Mouse (Mus musculus) layer of hippocampus, adult 2 months (tissue): ENCODE measurements around the gene Prpf3. TPM values are rescaled to one million over a fixed set of nuclear protein-coding genes. Genes with fewer than 3 reads are reported as not detected.
"Not testable (repeated sequence)": the region's sequence is repeated elsewhere in the genome, so short reads cannot be mapped to it uniquely, and the experiment has no call there.

Experiments used
- DNase-seq, 2 experiments: peaks; one replicate each; pipeline ENCODE4 v3.0.0; 2022; ENCODE audit warnings: low spot score in 2 of 2
- H3K27ac ChIP-seq: fragments of 200-600 bp; 2 replicates; pipeline ENCODE4 v1.8.1; 2022
- H3K4me3 ChIP-seq: fragments of 200-600 bp; 2 replicates; pipeline ENCODE4 v1.8.1; 2022; ENCODE audit warnings: mild to moderate bottlenecking
- CTCF ChIP-seq: fragments of 200-600 bp; conservative IDR thresholded peaks from 2 replicates; pipeline ENCODE4 v1.8.1; 2022; ENCODE audit warnings: antibody characterized with exemption, mild to moderate bottlenecking, moderate library complexity
- long read RNA-seq, 2 experiments: library from polyadenylated mRNA; stranded (forward); transcript quantifications; one replicate each; pipeline ENCODE4 v2.0.0; 2021; ENCODE audit warnings: borderline mapping rate in 2 of 2
- total RNA-seq, 2 experiments: library from RNA; stranded (reverse); gene quantifications; 2 replicates each; pipeline ENCODE4 v1.2.3; 2021

The Prpf3 gene
- 10 to 100 TPM; 33.0 to 38.1 TPM for total RNA-seq
- long read RNA-seq, experiment 1, transcript Prpf3-201 (16 exons, 2,933 nt): major isoform, 10 of 20 reads
- long read RNA-seq, experiment 1, partial matches to known transcripts: 2 of 20 reads
- long read RNA-seq, experiment 1, other reads (novel, unspliced or antisense): 6 of 20 reads
- long read RNA-seq, experiment 2, transcript Prpf3-201 (16 exons, 2,933 nt): major isoform, 5 of 13 reads
- long read RNA-seq, experiment 2, partial matches to known transcripts: 2 of 13 reads
- long read RNA-seq, experiment 2, other reads (novel, unspliced or antisense): 6 of 13 reads

- DNase-seq: peak; percentile 92 to 94
- peak within 1 kb of the TSS; percentile 81 for H3K27ac ChIP-seq
- TF ChIP-seq CTCF: peak; percentile 41
- peak within 1 kb of the TSS; percentile 76 for H3K4me3 ChIP-seq
Measured at GRCm38 (mm10) chr3:95855502-95856089, at the start of gene Prpf3. Prpf3 (minus strand) TSS chr3:95855885.

- TF ChIP-seq CTCF: no peak
Measured at GRCm38 (mm10) chr3:95904568-95904967, 48.9 kb upstream of the Prpf3 start, which contains the start of gene Car14. Car14 (minus strand) TSS chr3:95904691.

GRCm38 (mm10) chr3:95903753-95904502 is 48.2 kb upstream of the Prpf3 start:
- no peak for DNase-seq
- Histone ChIP-seq H3K4me3 (peak overlapping the region; percentile 47), H3K27ac (peak overlapping the region; percentile 86)

More at GRCm38 (mm10) chr3:95904568-95904967, 48.9 kb upstream of the Prpf3 start, which contains the start of gene Car14:
- Histone ChIP-seq H3K27ac (peak within 1 kb of the TSS; percentile 86), H3K4me3 (peak within 1 kb of the TSS; percentile 47)
- no peak for DNase-seq

GRCm38 (mm10) chr3:95902643-95903042 is 47.0 kb upstream of the Prpf3 start:
- no peak for TF ChIP-seq CTCF
- H3K27ac ChIP-seq: peak overlapping the region; percentile 86; the same call in 1 of the 2 replicates
- DNase-seq: no peak
- H3K4me3 ChIP-seq: no peak overlapping the region

More at GRCm38 (mm10) chr3:95903753-95904502, 48.2 kb upstream of the Prpf3 start:
- TF ChIP-seq CTCF: no peak

GRCm38 (mm10) chr3:95902373-95902625 is 46.6 kb upstream of the Prpf3 start:
- TF ChIP-seq CTCF: no peak
- H3K27ac ChIP-seq: peak overlapping the region; percentile 86
- no peak for DNase-seq
- H3K4me3 ChIP-seq: no peak overlapping the region

GRCm38 (mm10) chr3:95901616-95902372 is 46.1 kb upstream of the Prpf3 start:
- TF ChIP-seq CTCF: no peak

GRCm38 (mm10) chr3:95899800-95900524 is 44.3 kb upstream of the Prpf3 start:
- DNase-seq: no peak
- no peak for TF ChIP-seq CTCF
- no peak overlapping the region for H3K4me3 ChIP-seq
- H3K27ac ChIP-seq: no peak overlapping the region

More at GRCm38 (mm10) chr3:95901616-95902372, 46.1 kb upstream of the Prpf3 start:
- no peak for DNase-seq
- Histone ChIP-seq H3K4me3 (no peak overlapping the region; the same call in 1 of the 2 replicates), H3K27ac (peak overlapping the region; percentile 86)

- H3K27ac ChIP-seq, H3K4me3 ChIP-seq, DNase-seq: not testable (repeated sequence)
Measured at GRCm38 (mm10) chr3:95895501-95895900, 39.8 kb upstream of the Prpf3 start.

- DNase-seq: no peak
- Histone ChIP-seq H3K27ac (peak overlapping the region; percentile 94), H3K4me3 (peak overlapping the region; percentile 94)
- no peak for TF ChIP-seq CTCF
Measured at GRCm38 (mm10) chr3:95894317-95895160, 38.9 kb upstream of the Prpf3 start.

- H3K27ac ChIP-seq: peak within 1 kb of the TSS; percentile 94
- DNase-seq: peak; percentile 96 to 99
- H3K4me3 ChIP-seq: peak within 1 kb of the TSS; percentile 94
Measured at GRCm38 (mm10) chr3:95893606-95894316, 38.1 kb upstream of the Prpf3 start, which contains the start of gene Aph1a. Aph1a (plus strand) TSS chr3:95893969.

GRCm38 (mm10) chr3:95893126-95893525 is 37.4 kb upstream of the Prpf3 start:
- Histone ChIP-seq H3K27ac (peak overlapping the region; percentile 91), H3K4me3 (peak overlapping the region; percentile 94)
- TF ChIP-seq CTCF: no peak
- DNase-seq: no peak
